Mouse (Mus musculus) brown adipose tissue, adult 24 weeks (tissue): ENCODE data around the gene Ltb4r1. TPM values are rescaled to one million over a fixed set of nuclear protein-coding genes. Genes with fewer than 3 reads are reported as not detected.
"Not testable (repeated sequence)": the region's sequence is repeated elsewhere in the genome, so short reads cannot be mapped to it uniquely, and the experiment has no call there.

ENCODE experiments used
- H3K27ac ChIP-seq: fragments of 200-500 bp; replicated peaks from 2 replicates; pipeline ENCODE4 v1.5.1; 2012; ENCODE audit warnings: low read depth, mild to moderate bottlenecking, low read length
- H3K4me1 ChIP-seq: fragments of 200-500 bp; 2 replicates; pipeline ENCODE4 v1.6.1; 2012; ENCODE audit warnings: low read length, mixed read lengths; ENCODE audit not compliant: control insufficient read depth, insufficient read depth, insufficient read length
- H3K4me3 ChIP-seq: fragments of 200-500 bp; 2 replicates; pipeline ENCODE4 v1.5.1; 2012; ENCODE audit warnings: low read depth, mild to moderate bottlenecking, low read length, moderate library complexity; ENCODE audit not compliant: insufficient read depth
- polyA plus RNA-seq: library from polyadenylated mRNA; stranded (reverse); fragments of >200 nt; gene quantifications from 2 replicates; pipeline ENCODE4 v1.2.4, GENCODE M21; 2012; ENCODE audit not compliant: missing spikeins, insufficient read depth, insufficient read length

Gene Ltb4r1
- polyA plus RNA-seq, 1 experiment = not detected

DNA sequence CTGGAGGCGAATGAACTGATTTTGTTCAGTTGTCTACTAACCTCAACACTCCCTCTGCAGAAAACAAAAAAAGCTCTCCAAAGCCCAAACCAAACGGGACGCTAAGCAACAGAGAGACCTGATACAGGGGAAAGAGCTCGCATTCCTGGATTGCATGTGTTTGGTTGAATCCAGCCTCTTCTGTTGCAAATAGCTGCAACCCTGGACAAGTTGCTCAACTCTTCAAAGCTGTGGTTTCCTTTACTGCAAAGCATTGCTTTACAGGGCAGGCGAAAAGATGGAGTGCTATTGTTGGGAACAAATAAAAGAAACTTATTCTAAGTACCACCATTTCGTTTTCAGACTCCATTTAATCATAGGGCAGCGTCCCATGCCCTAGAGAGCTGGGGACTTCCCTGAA, 30.9 kb upstream of the Ltb4r1 start:
- Histone ChIP-seq H3K27ac (no peak overlapping the region), H3K4me1 (no peaks in the 10 kb centered on the region), H3K4me3 (no peak overlapping the region)

DNA sequence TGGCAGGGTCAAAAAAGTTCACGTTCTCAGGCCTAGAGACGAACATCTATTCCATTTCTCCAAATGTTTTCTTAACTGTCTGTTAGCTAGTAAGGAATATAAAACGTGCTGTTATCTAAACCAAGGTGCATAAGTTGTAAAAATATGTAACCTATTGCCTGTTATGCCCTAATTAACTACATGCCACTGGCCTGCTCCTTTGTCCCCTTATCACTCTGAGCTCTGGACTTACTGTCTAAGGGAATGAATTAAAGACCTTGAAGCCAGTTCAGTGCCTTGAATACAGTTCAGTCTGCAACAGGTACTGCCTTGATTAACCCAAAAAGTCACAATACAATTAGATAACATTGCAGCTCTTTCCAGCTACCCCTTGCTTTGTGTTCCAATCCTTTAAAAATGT, 30.4 kb upstream of the Ltb4r1 start:
- Histone ChIP-seq H3K4me1 (no peaks in the 10 kb centered on the region), H3K27ac (no peak overlapping the region), H3K4me3 (no peak overlapping the region)

- Histone ChIP-seq H3K4me1 (no peaks in the 10 kb centered on the region), H3K4me3 (no peak overlapping the region), H3K27ac (no peak overlapping the region; the same call in 1 of the 2 replicates)
These were observed 30.0 kb upstream of the Ltb4r1 start for GRCm38 (mm10) chr14:55735758-55736157.

DNA sequence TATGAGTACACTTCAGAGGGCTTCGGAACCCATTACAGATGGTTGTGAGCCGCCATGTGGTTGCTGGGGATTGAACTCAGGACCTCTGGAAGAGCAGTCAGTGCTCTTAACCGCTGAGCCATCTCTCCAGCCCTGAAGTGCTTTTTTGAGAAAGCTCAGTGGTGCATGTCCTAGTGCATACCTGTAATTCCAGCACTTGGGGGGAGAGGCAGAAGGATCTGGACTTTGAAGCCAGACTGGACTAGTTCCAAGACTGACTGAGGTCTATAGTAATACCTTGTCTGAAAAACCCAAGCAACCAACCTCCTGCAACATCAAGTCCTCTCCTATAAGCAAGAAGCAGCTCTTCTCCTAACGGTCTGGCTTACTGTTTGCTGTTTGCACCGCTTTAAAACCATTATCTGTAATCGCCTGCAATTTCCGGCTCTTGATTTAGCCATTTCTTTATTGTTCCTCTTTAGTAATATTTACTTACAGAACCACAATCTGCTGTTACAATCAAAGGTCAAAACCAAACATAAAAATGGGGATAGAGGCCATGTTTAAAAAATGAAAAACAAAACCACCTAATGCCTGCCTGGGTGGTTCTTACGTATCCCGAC, 28.6 kb upstream of the Ltb4r1 start:
- H3K4me3 ChIP-seq = no peak overlapping the region
- H3K4me1 ChIP-seq = no peaks in the 10 kb centered on the region
- no peak overlapping the region for H3K27ac ChIP-seq

GRCm38 (mm10) chr14:55743711-55744110, 22.1 kb upstream of the Ltb4r1 start:
- no peak overlapping the region for H3K4me3 ChIP-seq
- no peak overlapping the region for H3K27ac ChIP-seq

GRCm38 (mm10) chr14:55745180-55745860, 20.4 kb upstream of the Ltb4r1 start, which contains the start of the genes Dhrs1 and Nop9:
Dhrs1 (minus strand) TSS chr14:55745690.
Nop9 (plus strand) TSS chr14:55745693.
- Histone ChIP-seq H3K4me1 (peaks cover 5% of the 10 kb centered on the region), H3K4me3 (peak within 1 kb of the TSS; percentile 94), H3K27ac (peak within 1 kb of the TSS; percentile 27)

More at GRCm38 (mm10) chr14:55743711-55744110, 22.1 kb upstream of the Ltb4r1 start:
- peaks cover 5% of the 10 kb centered on the region for H3K4me1 ChIP-seq

DNA sequence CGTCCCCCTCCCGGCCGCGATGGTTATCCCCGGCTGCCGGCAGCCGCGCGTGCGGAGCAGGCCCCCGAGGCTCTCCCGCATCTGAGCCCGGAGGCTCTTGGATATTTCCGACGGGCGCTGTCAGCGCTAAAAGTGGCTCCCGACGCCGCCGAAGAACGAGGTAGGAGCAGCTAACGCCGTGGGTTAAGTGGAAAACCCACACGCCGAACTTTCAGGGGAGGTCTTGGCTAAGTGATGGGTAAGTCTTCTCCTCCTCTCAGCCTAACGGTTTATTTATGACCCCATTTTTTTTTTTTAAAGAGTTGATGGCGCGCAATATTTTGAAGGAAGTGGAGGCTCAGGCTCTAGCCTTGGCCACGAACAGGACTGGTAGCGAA, 19.9 kb upstream of the Ltb4r1 start:
- Histone ChIP-seq H3K4me1 (peaks cover 5% of the 10 kb centered on the region), H3K27ac (no peak overlapping the region)

GRCm38 (mm10) chr14:55747051-55747847, 18.5 kb upstream of the Ltb4r1 start:
- no peak overlapping the region for H3K4me3 ChIP-seq

More for the DNA sequence above, 19.9 kb upstream of the Ltb4r1 start:
- H3K4me3 ChIP-seq = peak overlapping the region; percentile 94

DNA sequence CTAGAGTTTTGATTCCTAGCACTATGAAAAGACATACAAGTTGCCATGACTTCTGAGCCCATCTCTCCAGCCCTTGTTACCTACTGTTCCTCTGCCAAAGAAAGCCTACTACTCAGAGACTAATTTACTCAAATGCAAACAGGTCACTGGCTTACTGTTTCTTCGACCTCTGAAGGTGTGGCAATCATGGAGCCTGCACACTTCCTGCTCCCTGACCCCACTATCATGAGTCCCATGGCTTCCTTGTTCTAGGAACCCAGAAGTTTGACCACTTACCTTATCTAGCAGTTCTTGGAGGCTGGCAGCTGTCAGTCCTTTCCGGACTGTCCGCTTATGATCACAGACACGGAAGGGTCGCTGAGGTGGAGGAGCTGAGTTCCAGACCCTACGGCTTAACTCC, 8.2 kb upstream of the Ltb4r1 start:
- H3K4me3 ChIP-seq = no peak overlapping the region
- H3K27ac ChIP-seq = no peak overlapping the region
- no peaks in the 10 kb centered on the region for H3K4me1 ChIP-seq

More at GRCm38 (mm10) chr14:55747051-55747847, 18.5 kb upstream of the Ltb4r1 start:
- Histone ChIP-seq H3K27ac (no peak overlapping the region), H3K4me1 (peaks cover 5% of the 10 kb centered on the region)

DNA sequence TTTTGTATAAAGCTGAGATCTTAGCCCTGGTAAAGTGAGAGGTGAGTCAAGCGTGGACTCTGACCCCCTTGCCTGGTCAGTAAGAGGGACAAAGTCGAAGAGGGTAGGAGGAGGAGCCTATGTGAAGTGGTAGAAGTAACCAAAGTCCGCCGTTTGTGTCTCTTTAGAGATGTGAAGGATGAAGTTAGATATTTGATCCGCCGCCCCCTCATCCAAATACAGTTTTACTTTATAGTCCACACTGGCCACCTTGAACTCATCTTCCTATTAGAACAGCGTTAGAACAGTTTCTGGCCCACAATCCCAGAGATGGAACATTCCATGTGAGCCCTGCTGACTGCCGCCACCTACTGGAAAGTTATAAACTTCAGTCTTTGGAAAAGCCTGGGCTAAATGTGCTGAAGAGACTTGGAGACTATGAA, 7.4 kb upstream of the Ltb4r1 start, which contains the start of gene Cideb:
TSS of gene Cideb (minus strand) at position 96 of the 422 bp plus-strand sequence.
- Histone ChIP-seq H3K4me1 (no peaks in the 10 kb centered on the region), H3K4me3 (peak within 1 kb of the TSS; percentile 45), H3K27ac (peak within 1 kb of the TSS; percentile 28; the same call in 1 of the 2 replicates)

DNA sequence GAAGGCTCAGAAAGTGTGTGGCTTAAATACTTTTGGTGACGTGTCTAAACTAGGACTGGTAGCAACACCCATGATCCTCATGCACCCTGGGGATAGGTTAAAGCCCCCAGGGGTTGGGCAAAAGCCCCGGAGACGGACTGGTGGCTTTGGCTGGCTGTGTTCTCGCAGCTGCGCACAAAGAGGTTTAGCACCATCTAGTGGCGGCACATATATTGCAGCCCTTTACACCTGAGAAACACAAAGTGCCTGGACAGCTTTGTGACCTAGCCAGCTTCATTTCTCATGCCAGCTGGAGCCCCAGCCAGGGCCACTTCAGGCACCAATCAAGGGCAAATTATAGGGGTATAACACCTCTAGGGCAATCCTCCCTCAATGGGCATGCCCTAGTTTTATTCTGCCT, 5.6 kb upstream of the Ltb4r1 start:
- H3K4me3 ChIP-seq = peak overlapping the region; percentile 25
- not testable (repeated sequence) for H3K4me1 ChIP-seq, H3K27ac ChIP-seq

DNA sequence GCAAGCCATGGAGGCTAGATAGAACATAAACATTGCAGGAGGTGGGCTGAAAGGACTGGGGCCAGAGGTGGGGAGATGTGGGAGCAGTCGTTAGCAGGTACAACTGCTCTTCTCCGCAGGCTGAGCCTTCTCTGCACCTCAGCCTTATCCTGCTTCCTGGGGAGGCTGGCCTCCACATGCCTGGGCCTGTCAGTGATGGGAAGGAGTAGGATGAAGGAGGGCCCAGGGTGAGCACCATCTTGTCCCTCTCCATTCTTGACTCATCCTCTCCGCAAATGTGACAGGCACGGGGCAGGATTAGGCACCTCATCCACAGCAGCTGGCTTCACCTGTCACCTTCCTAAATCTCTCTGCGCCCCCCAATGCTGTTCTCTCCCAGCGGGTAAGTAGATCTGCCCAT, 4.6 kb upstream of the Ltb4r1 start, which contains the start of gene Ltb4r2:
TSS of gene Ltb4r2 (plus strand) at position 266 of the 400 bp plus-strand sequence.
- H3K27ac ChIP-seq = no peak within 1 kb of the TSS
- no peaks in the 10 kb centered on the region for H3K4me1 ChIP-seq
- peak within 1 kb of the TSS; percentile 61 for H3K4me3 ChIP-seq

- no peaks in the 10 kb centered on the region for H3K4me1 ChIP-seq
- H3K4me3 ChIP-seq = peak overlapping the region; percentile 61
- no peak overlapping the region for H3K27ac ChIP-seq
These were observed 3.6 kb upstream of the Ltb4r1 start for GRCm38 (mm10) chr14:55762001-55762821.

DNA sequence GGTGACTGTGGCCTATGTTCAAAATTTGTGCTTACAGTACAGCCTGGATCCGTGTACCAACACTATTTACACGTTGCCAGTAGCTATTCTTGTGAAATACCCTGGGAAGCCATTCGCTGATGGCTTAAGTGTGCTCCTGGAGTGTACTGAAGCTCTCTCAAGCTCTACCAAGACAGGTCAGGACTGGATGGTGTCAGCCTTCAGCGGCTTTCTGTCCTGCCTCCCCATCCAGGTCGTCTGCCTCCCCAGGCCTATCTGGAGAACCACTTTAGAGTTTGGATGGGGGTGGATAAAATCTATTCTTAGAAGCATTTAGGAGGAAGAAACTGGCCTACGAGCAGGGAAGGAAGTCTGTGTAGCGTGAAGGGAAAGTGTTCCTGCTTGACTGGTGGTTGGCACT, 2.6 kb upstream of the Ltb4r1 start:
- Histone ChIP-seq H3K4me1 (no peaks in the 10 kb centered on the region), H3K4me3 (no peak overlapping the region), H3K27ac (peak overlapping the region; percentile 45)
